Mouse (Mus musculus) urinary bladder, postnatal 14 days (tissue): ENCODE measurements around the gene 2700081O15Rik.
"Not testable (repeated sequence)": the region's sequence is repeated elsewhere in the genome, so short reads cannot be mapped to it uniquely, and the experiment has no call there.

Source experiments
- DNase-seq: peaks from one replicate; pipeline ENCODE4 v3.0.0; 2021; ENCODE audit warnings: low spot score

Gene 2700081O15Rik

GRCm38 (mm10) chr19:7416834-7417735 lies at the start of gene 2700081O15Rik:
2700081O15Rik (plus strand) TSS chr19:7417625.
- DNase-seq = peak; percentile 84

- DNase-seq = not testable (repeated sequence)
These were observed 48.0 kb upstream of the 2700081O15Rik start for GRCm38 (mm10) chr19:7369469-7369868.

- no peak for DNase-seq
These were observed 42.9 kb upstream of the 2700081O15Rik start for GRCm38 (mm10) chr19:7374491-7374890.

- DNase-seq = no peak
These were observed 39.8 kb upstream of the 2700081O15Rik start for GRCm38 (mm10) chr19:7377639-7378038.

- no peak for DNase-seq
These were observed 35.5 kb upstream of the 2700081O15Rik start for GRCm38 (mm10) chr19:7381906-7382247.

GRCm38 (mm10) chr19:7382248-7382902 lies 35.0 kb upstream of the 2700081O15Rik start:
- DNase-seq = peak; percentile 59

- DNase-seq = peak; percentile 99
These were observed 34.2 kb upstream of the 2700081O15Rik start, which contains the start of gene Spindoc for GRCm38 (mm10) chr19:7382903-7383865. Spindoc (minus strand) TSS chr19:7382994.

GRCm38 (mm10) chr19:7386042-7386441 lies 31.4 kb upstream of the 2700081O15Rik start:
- no peak for DNase-seq

- no peak for DNase-seq
These were observed 28.9 kb upstream of the 2700081O15Rik start for GRCm38 (mm10) chr19:7388488-7388887.

- DNase-seq = not testable (repeated sequence)
These were observed 20.3 kb upstream of the 2700081O15Rik start for GRCm38 (mm10) chr19:7396867-7397826.

- DNase-seq = not testable (repeated sequence)
These were observed 18.5 kb upstream of the 2700081O15Rik start for GRCm38 (mm10) chr19:7398898-7399297.

- DNase-seq = no peak
These were observed 16.8 kb upstream of the 2700081O15Rik start for GRCm38 (mm10) chr19:7400635-7401034.

- DNase-seq = no peak
These were observed 12.7 kb upstream of the 2700081O15Rik start for GRCm38 (mm10) chr19:7404623-7405229.

- no peak for DNase-seq
These were observed 5.1 kb upstream of the 2700081O15Rik start for GRCm38 (mm10) chr19:7412361-7412760.

GRCm38 (mm10) chr19:7415916-7416833 lies 1.2 kb upstream of the 2700081O15Rik start:
- no peak for DNase-seq

- peak; percentile 78 for DNase-seq
These were observed 755 bp downstream of the 2700081O15Rik start for GRCm38 (mm10) chr19:7417911-7418849.

GRCm38 (mm10) chr19:7419134-7419533 lies 1.7 kb downstream of the 2700081O15Rik start:
- DNase-seq = no peak

- no peak for DNase-seq
These were observed 2.7 kb downstream of the 2700081O15Rik start for GRCm38 (mm10) chr19:7420108-7420507.
